Mouse (Mus musculus) thymus, postnatal 10 days (tissue): ENCODE measurements around the gene Rbms3.

ENCODE experiments used
- DNase-seq, 2 experiments: peaks; one replicate each; pipeline ENCODE4 v3.0.0; 2021; ENCODE audit warnings: low spot score in 2 of 2

Gene Rbms3

GRCm38 (mm10) chr9:117187116-117188034, 442.3 kb downstream of the Rbms3 start:
- DNase-seq: no peak

- no peak for DNase-seq
Measured at GRCm38 (mm10) chr9:117180658-117181057, 449.1 kb downstream of the Rbms3 start.

- no peak for DNase-seq
Measured at GRCm38 (mm10) chr9:117178366-117178765, 451.3 kb downstream of the Rbms3 start.

GRCm38 (mm10) chr9:117172526-117172925, 457.2 kb downstream of the Rbms3 start:
- no peak for DNase-seq

- DNase-seq: no peak
Measured at GRCm38 (mm10) chr9:117169196-117169595, 460.5 kb downstream of the Rbms3 start.

- no peak for DNase-seq
Measured at GRCm38 (mm10) chr9:117163143-117163542, 466.6 kb downstream of the Rbms3 start.

GRCm38 (mm10) chr9:117161150-117161549, 468.6 kb downstream of the Rbms3 start:
- no peak for DNase-seq

- DNase-seq: no peak
Measured at GRCm38 (mm10) chr9:117156330-117156905, 473.3 kb downstream of the Rbms3 start.

GRCm38 (mm10) chr9:117154590-117154989, 475.1 kb downstream of the Rbms3 start:
- no peak for DNase-seq

- DNase-seq: peak; percentile 39 to 44
Measured at GRCm38 (mm10) chr9:117153686-117154274, 475.9 kb downstream of the Rbms3 start.

- no peak for DNase-seq
Measured at GRCm38 (mm10) chr9:117151951-117152350, 477.8 kb downstream of the Rbms3 start.

GRCm38 (mm10) chr9:117144057-117144723, 485.5 kb downstream of the Rbms3 start:
- DNase-seq: no peak

- DNase-seq: no peak
Measured at GRCm38 (mm10) chr9:117139971-117140370, 489.7 kb downstream of the Rbms3 start.

GRCm38 (mm10) chr9:117136410-117136809, 493.3 kb downstream of the Rbms3 start:
- DNase-seq: no peak

GRCm38 (mm10) chr9:117134043-117134442, 495.7 kb downstream of the Rbms3 start:
- DNase-seq: no peak

- DNase-seq: no peak
Measured at GRCm38 (mm10) chr9:117126816-117127215, 502.9 kb downstream of the Rbms3 start.

GRCm38 (mm10) chr9:117125844-117126243, 503.9 kb downstream of the Rbms3 start:
- no peak for DNase-seq

GRCm38 (mm10) chr9:117121572-117121971, 508.1 kb downstream of the Rbms3 start:
- DNase-seq: no peak

- no peak for DNase-seq
Measured at GRCm38 (mm10) chr9:117117181-117117729, 512.5 kb downstream of the Rbms3 start.

GRCm38 (mm10) chr9:117115609-117116008, 514.1 kb downstream of the Rbms3 start:
- DNase-seq: no peak

GRCm38 (mm10) chr9:117113592-117113991, 516.1 kb downstream of the Rbms3 start:
- no peak for DNase-seq

GRCm38 (mm10) chr9:117107926-117108325, 521.8 kb downstream of the Rbms3 start:
- DNase-seq: no peak
